Mouse (Mus musculus) midbrain, embryonic 10.5 days (tissue): Measurements from ENCODE around the gene Pltp. TPM values are rescaled to one million over a fixed set of nuclear protein-coding genes. Genes with fewer than 3 reads are reported as not detected.
A peak's percentile ranks its signal among the peaks of the same experiment; 100 is the strongest.
"Not testable (repeated sequence)": the region's sequence is repeated elsewhere in the genome, so short reads cannot be mapped to it uniquely, and the experiment has no call there.

ENCODE experiments used
- DNase-seq: peaks from one replicate; pipeline ENCODE4 v3.0.0-alpha.2; 2017; ENCODE audit warnings: low spot score
- H3K27ac ChIP-seq: fragments of 300-500 bp; sonication (generic); replicated peaks from 2 replicates; pipeline ENCODE4 v1.5.1; 2016; ENCODE audit warnings: mild to moderate bottlenecking
- H3K27me3 ChIP-seq: fragments of 300-500 bp; sonication (generic); 2 replicates; pipeline ENCODE4 v1.6.1; 2016; ENCODE audit warnings: low read depth, mild to moderate bottlenecking; ENCODE audit not compliant: poor library complexity, severe bottlenecking
- H3K36me3 ChIP-seq: fragments of 300-500 bp; sonication (generic); 2 replicates; pipeline ENCODE4 v1.6.1; 2016; ENCODE audit warnings: mild to moderate bottlenecking, moderate library complexity
- H3K4me1 ChIP-seq: fragments of 300-500 bp; sonication (generic); 2 replicates; pipeline ENCODE4 v1.6.1; 2016
- H3K4me3 ChIP-seq: fragments of 300-500 bp; sonication (generic); 2 replicates; pipeline ENCODE4 v1.5.1; 2016; ENCODE audit warnings: mild to moderate bottlenecking, moderate library complexity
- H3K9me3 ChIP-seq: fragments of 300-500 bp; sonication (generic); replicated peaks from 2 replicates; pipeline ENCODE4 v1.6.1; 2016; ENCODE audit warnings: mild to moderate bottlenecking
- WGBS: fragments of 180-500 bp; shearing (Covaris S2); methylation state at CpG from one replicate; pipeline ENCODE4 v1.1.7; 2016; 5-methylcytosine and 5-hydroxymethylcytosine counted together
- polyA plus RNA-seq: library from polyadenylated mRNA; unstranded; fragments of >200 nt; fragmentation: Nextera tagmentation; extraction: Ambion mirVana; gene quantifications from 2 replicates; pipeline ENCODE4 v1.2.1, GENCODE M21; 2016

Gene Pltp
- polyA plus RNA-seq, 1 experiment from 2014 or later: 67.9 TPM

- no peaks in the 10 kb centered on the region for H3K27me3 ChIP-seq
- no peaks in the 10 kb centered on the region for H3K4me1 ChIP-seq
- DNase-seq: no peak
- WGBS: 87% methylated on average over 13 of the region's 13 CpGs
- H3K4me3 ChIP-seq: no peak overlapping the region
- H3K27ac ChIP-seq: no peak overlapping the region
- H3K36me3 ChIP-seq: peaks cover 100% of the 10 kb centered on the region
- no peaks in the 10 kb centered on the region; the same call in 1 of the 2 replicates for H3K9me3 ChIP-seq
Observed at GRCm38 (mm10) chr2:164891056-164891834, 33.7 kb upstream of the Pltp start.

GRCm38 (mm10) chr2:164890411-164891049 is 33.0 kb upstream of the Pltp start:
- H3K4me1 ChIP-seq: no peaks in the 10 kb centered on the region
- WGBS: 92% methylated on average over 24 of the region's 24 CpGs
- no peak overlapping the region for H3K4me3 ChIP-seq
- no peak overlapping the region for H3K27ac ChIP-seq
- peaks cover 100% of the 10 kb centered on the region for H3K36me3 ChIP-seq
- DNase-seq: no peak
- H3K27me3 ChIP-seq: no peaks in the 10 kb centered on the region
- no peaks in the 10 kb centered on the region; the same call in 1 of the 2 replicates for H3K9me3 ChIP-seq

- Histone ChIP-seq H3K27ac (no peak overlapping the region), H3K27me3 (no peaks in the 10 kb centered on the region), H3K4me1 (no peaks in the 10 kb centered on the region), H3K36me3 (peaks cover 100% of the 10 kb centered on the region), H3K4me3 (no peak overlapping the region), H3K9me3 (no peaks in the 10 kb centered on the region)
- 94% methylated on average over 2 of the region's 2 CpGs for WGBS
- no peak for DNase-seq
Observed at GRCm38 (mm10) chr2:164889960-164890359, 32.4 kb upstream of the Pltp start.

DNA sequence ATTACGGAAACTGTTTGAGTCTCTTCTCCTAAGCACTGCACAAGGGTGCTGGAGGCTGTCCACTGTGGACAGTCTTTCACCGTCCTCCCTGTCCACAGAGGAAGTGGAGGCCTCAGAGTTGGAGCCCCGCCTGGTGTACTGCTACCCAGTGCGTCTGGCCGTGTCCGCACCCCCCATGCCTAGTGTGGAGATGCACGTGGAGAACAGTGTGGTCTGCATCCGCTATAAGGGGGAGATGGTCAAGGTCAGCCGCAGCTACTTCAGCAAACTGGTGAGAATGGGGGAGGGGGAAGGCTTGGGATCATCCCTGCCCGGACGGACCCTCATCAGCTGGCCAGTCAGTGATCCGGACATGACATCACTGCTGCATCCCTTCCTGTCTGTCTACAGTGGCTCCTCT is 31.5 kb upstream of the Pltp start:
- DNase-seq: no peak
- Histone ChIP-seq H3K4me1 (no peaks in the 10 kb centered on the region), H3K9me3 (no peaks in the 10 kb centered on the region), H3K4me3 (no peak overlapping the region), H3K27ac (no peak overlapping the region), H3K36me3 (peaks cover 100% of the 10 kb centered on the region), H3K27me3 (no peaks in the 10 kb centered on the region)
- WGBS: 91% methylated on average over 12 of the region's 12 CpGs

DNA sequence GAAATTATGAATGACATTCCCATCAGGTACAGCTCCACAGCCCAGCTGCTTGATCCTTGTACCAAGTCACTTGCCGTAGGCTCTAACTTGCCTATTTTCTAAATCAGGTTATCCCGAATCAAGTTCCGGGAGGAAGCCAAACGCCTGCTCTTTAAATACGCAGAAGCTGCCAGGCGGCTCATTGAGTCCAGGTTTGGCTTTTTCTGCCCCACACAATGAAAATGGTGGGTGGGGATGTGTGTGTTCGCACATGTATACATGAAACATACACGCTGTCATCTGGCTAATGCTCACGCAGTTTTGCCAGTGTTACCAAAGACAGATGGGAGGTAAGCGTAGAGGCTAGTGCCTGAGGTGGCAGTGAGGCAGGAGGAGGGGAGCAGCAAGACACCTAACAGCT is 29.1 kb upstream of the Pltp start:
- DNase-seq: no peak
- Histone ChIP-seq H3K27me3 (no peaks in the 10 kb centered on the region), H3K9me3 (no peaks in the 10 kb centered on the region), H3K4me1 (peaks cover 14% of the 10 kb centered on the region), H3K4me3 (no peak overlapping the region), H3K27ac (no peak overlapping the region), H3K36me3 (peaks cover 92% of the 10 kb centered on the region)
- 97% methylated on average over 10 of the region's 10 CpGs for WGBS

DNA sequence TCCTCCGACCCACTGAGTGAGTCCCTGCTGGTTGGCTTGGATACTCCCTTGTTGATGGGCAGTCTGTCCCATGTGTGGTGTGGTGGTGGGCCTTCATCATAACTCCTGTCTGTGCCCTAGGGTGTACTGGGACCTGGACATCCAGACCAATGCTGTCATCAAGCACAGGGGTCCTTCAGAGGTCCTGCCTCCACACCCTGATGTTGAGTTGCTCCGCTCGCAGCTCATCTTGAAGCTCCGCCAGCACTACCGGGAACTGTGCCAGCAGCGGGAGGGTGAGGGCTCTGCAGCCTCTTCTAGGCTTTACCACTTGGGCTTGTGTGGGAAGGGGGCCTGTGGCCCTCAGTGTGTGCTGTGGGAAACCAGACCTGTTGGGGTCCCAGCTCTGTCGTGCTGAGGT is 28.3 kb upstream of the Pltp start:
- 90% methylated on average over 7 of the region's 7 CpGs for WGBS
- DNase-seq: no peak
- H3K9me3 ChIP-seq: no peaks in the 10 kb centered on the region
- H3K4me1 ChIP-seq: peaks cover 15% of the 10 kb centered on the region
- H3K4me3 ChIP-seq: no peak overlapping the region
- H3K36me3 ChIP-seq: peaks cover 84% of the 10 kb centered on the region
- no peaks in the 10 kb centered on the region for H3K27me3 ChIP-seq
- H3K27ac ChIP-seq: no peak overlapping the region

GRCm38 (mm10) chr2:164882619-164883018 is 25.1 kb upstream of the Pltp start:
- Histone ChIP-seq H3K9me3 (no peaks in the 10 kb centered on the region), H3K4me1 (peaks cover 32% of the 10 kb centered on the region), H3K27me3 (no peaks in the 10 kb centered on the region), H3K27ac (peak overlapping the region; percentile 66), H3K36me3 (peaks cover 52% of the 10 kb centered on the region), H3K4me3 (no peak overlapping the region)
- peak; percentile 46 for DNase-seq
- WGBS: 47% methylated on average over 9 of the region's 9 CpGs

DNA sequence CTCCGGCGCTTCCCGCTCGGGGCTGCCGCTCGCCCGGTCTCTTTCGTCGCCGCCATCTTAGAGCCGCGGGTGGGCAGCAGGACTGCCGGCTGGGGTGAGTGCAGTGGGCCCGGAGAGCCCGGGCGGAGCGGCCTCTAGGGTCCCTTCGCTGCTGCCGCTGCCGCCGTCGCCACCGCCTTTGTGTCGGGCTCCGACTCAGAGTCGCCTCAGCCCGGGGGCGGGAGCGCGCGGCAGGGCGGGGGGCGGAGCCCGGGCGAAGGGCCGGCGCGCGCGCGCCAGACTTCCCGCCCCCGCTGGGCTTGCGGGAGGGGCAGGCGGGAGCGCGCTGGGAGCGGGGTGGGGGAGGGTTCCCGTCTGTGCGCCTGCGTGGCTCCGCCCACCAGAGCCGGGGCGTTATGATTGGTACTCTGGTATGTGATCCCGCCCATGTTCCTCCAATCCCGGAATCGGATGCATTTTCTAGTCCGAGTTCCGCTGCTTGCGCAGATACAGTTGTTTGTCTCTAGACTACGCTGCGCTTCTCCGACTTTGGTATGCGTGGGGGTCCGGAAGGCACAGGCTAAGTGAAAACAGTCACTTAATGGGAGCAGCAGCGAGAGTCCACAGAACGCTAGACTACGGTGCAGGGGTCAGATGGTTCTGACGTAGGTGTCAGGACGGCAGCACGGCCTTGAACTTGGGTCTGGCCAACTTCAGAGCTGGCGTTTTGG is 22.2 kb upstream of the Pltp start:
- peaks cover 32% of the 10 kb centered on the region for H3K4me1 ChIP-seq
- peak; percentile 97 for DNase-seq
- H3K4me3 ChIP-seq: peak overlapping the region; percentile 96
- peaks cover 31% of the 10 kb centered on the region for H3K36me3 ChIP-seq
- no peaks in the 10 kb centered on the region for H3K9me3 ChIP-seq
- peak overlapping the region; percentile 100 for H3K27ac ChIP-seq
- H3K27me3 ChIP-seq: no peaks in the 10 kb centered on the region
- under 1% methylated on average over 72 of the region's 72 CpGs for WGBS

- Histone ChIP-seq H3K27ac (peak within 1 kb of the TSS; percentile 100), H3K27me3 (no peaks in the 10 kb centered on the region), H3K4me3 (peak within 1 kb of the TSS; percentile 96), H3K9me3 (no peaks in the 10 kb centered on the region), H3K36me3 (peaks cover 25% of the 10 kb centered on the region), H3K4me1 (peaks cover 37% of the 10 kb centered on the region)
- under 1% methylated on average over 40 of the region's 40 CpGs for WGBS
- DNase-seq: peak; percentile 94
Observed at GRCm38 (mm10) chr2:164879228-164879567, 21.7 kb upstream of the Pltp start, which contains the start of gene Pcif1. Pcif1 (plus strand) TSS chr2:164879304.

DNA sequence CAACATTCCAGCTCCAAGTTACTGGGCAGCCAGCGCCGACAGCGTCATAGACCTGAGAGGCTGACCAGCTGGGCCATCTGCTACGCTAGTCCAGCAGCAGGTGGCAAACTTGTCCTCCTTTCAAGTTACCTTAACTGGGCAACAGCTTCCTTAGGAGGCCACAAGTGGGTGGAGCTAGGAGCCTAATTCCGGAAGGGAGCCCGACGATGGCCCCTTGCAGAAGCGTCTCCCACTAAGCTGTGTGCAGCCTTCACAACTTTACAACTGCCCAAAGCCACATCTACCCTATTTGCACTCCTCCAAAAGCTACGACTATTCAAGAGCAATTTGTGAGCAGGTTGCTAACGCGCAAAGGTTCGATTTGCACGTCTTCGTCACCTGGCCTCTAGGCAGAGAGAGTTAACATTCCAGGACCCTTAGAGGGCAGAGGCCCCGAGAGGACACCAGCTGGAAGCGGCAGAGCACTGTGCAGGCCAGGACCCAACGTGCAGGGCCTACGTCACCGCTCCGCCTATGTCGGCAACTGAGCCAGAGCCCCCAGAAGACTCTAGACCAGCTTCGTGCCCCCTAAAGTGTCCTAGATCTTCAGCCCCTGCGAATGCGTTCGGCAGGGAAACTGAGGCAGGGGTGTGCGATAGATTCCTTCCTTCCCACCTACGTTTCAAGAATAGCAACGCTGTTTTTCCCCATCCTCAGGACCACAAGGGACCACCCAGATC is 21.2 kb upstream of the Pltp start:
- peak overlapping the region; percentile 100 for H3K27ac ChIP-seq
- no peaks in the 10 kb centered on the region for H3K9me3 ChIP-seq
- peaks cover 20% of the 10 kb centered on the region for H3K36me3 ChIP-seq
- H3K4me1 ChIP-seq: peaks cover 42% of the 10 kb centered on the region
- peak; percentile 57 for DNase-seq
- 3% methylated on average over 28 of the region's 28 CpGs for WGBS
- H3K27me3 ChIP-seq: no peaks in the 10 kb centered on the region
- peak overlapping the region; percentile 96 for H3K4me3 ChIP-seq

GRCm38 (mm10) chr2:164877376-164878215 is 20.1 kb upstream of the Pltp start:
- DNase-seq, H3K27ac ChIP-seq, H3K9me3 ChIP-seq, H3K36me3 ChIP-seq, H3K27me3 ChIP-seq: not testable (repeated sequence)
- peak overlapping the region; percentile 96 for H3K4me3 ChIP-seq
- WGBS: 77% methylated on average over 11 of the region's 11 CpGs
- peaks cover 31% of the 10 kb centered on the region for H3K4me1 ChIP-seq

DNA sequence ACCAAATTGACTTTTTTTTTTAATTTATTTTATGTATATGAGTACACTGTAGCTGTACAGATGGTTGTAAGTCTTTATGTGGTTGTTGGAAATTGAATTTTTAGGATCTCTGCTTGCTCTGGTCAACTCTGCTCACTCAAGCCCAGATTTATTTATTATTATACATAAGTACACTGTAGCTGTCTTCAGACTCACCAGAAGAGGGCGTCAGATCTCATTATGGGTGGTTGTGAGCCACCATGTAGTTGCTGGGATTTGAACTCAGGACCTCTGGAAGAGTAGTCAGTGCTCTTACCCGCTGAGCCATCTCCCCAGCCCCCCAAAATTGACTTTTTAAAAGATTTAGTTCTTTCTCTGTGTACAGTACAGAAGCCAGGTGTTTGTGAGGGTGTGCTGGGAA is 18.1 kb upstream of the Pltp start:
- not testable (repeated sequence) for H3K9me3 ChIP-seq, H3K36me3 ChIP-seq, DNase-seq, H3K27me3 ChIP-seq, H3K27ac ChIP-seq, H3K4me3 ChIP-seq
- 50% methylated on average over 2 of the region's 2 CpGs for WGBS
- peaks cover 25% of the 10 kb centered on the region for H3K4me1 ChIP-seq
